Mouse (Mus musculus) hindbrain, embryonic 15.5 days (tissue): ENCODE measurements at regions not wholly inside any gene's neighbourhood (a gene's known extent, or its start where the extent isn't known, plus 50 kb on each side); places are given as distances from the start of the nearest gene placed in this dataset.
A peak's percentile ranks its signal among the peaks of the same experiment; 100 is the strongest.

ENCODE experiments used
- ATAC-seq: fragments of 200-750 bp; cut with Nextera tagmentation; 2 replicates; pipeline ENCODE4 v1.8.0; 2017; ENCODE audit warnings: low read depth, moderate number of reproducible peaks, moderate TSS enrichment; ENCODE audit not compliant: low FRiP score
- H3K27ac ChIP-seq: fragments of 300-500 bp; sonication (generic); replicated peaks from 2 replicates; pipeline ENCODE4 v1.5.1; 2015; ENCODE audit warnings: mild to moderate bottlenecking, inconsistent platforms
- H3K27me3 ChIP-seq: fragments of 300-500 bp; sonication (generic); 2 replicates; pipeline ENCODE4 v1.6.1; 2015; ENCODE audit warnings: control low read depth, inconsistent platforms
- H3K36me3 ChIP-seq: fragments of 300-500 bp; sonication (generic); 2 replicates; pipeline ENCODE4 v1.6.1; 2015; ENCODE audit warnings: control low read depth, inconsistent platforms
- H3K4me1 ChIP-seq: fragments of 300-500 bp; sonication (generic); replicated peaks from 2 replicates; pipeline ENCODE4 v1.6.1; 2015; ENCODE audit warnings: control low read depth, inconsistent platforms
- H3K4me2 ChIP-seq: fragments of 300-500 bp; sonication (generic); 2 replicates; pipeline ENCODE4 v1.6.1; 2015; ENCODE audit warnings: moderate library complexity, mild to moderate bottlenecking, inconsistent platforms
- H3K4me3 ChIP-seq: fragments of 300-500 bp; sonication (generic); 2 replicates; pipeline ENCODE4 v1.5.1; 2015; ENCODE audit warnings: mild to moderate bottlenecking, inconsistent platforms
- H3K9ac ChIP-seq: fragments of 300-500 bp; sonication (generic); 2 replicates; pipeline ENCODE4 v1.6.1; 2015; ENCODE audit warnings: inconsistent platforms
- H3K9me3 ChIP-seq: fragments of 300-500 bp; sonication (generic); 2 replicates; pipeline ENCODE4 v1.6.1; 2016; ENCODE audit warnings: control low read depth, inconsistent platforms
- WGBS: fragments of 180-500 bp; shearing (Covaris S2); methylation state at CpG from one replicate; pipeline ENCODE4 v1.1.7; 2015; 5-methylcytosine and 5-hydroxymethylcytosine counted together

DNA sequence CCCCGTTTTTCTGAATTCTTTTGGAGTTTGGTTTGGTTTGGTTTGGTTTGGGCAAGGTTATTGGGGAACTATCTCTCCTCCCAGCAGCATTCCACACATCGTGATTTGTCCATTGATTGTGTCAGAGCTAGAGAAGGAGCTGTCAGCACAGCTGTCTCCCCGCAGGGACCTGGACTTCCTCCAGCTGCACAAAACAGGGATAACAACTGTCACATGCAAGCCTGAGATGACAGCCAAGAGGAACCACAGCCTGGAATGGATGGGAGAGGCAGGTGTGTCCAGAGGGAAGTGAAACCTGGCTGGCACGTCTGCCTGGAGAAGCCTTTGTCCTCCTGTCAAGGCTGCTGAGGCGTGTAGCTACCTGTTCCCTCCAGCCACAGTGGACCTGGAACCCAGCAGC is 274.5 kb upstream of the Sulf2 start:
- no peak overlapping the region for H3K27ac ChIP-seq
- WGBS: 52% methylated on average over 5 of the region's 5 CpGs
- H3K4me1 ChIP-seq: peaks cover 44% of the 10 kb centered on the region

GRCm38 (mm10) chr2:166429494-166429893 is 274.0 kb upstream of the Sulf2 start:
- WGBS: 84% methylated on average over 12 of the region's 12 CpGs
- H3K9ac ChIP-seq: no peak overlapping the region

More for the DNA sequence above, 274.5 kb upstream of the Sulf2 start:
- Histone ChIP-seq H3K4me3 (no peak overlapping the region), H3K27me3 (peaks cover 3% of the 10 kb centered on the region; the same call in 1 of the 2 replicates), H3K36me3 (no peaks in the 10 kb centered on the region), H3K9ac (no peak overlapping the region), H3K4me2 (no peak overlapping the region), H3K9me3 (no peaks in the 10 kb centered on the region)
- no peak for ATAC-seq

GRCm38 (mm10) chr2:166427390-166427789 is 271.9 kb upstream of the Sulf2 start:
- Histone ChIP-seq H3K9ac (no peak overlapping the region), H3K9me3 (no peaks in the 10 kb centered on the region), H3K4me2 (no peak overlapping the region), H3K27ac (no peak overlapping the region), H3K27me3 (peaks cover 3% of the 10 kb centered on the region; the same call in 1 of the 2 replicates), H3K4me3 (no peak overlapping the region), H3K36me3 (no peaks in the 10 kb centered on the region), H3K4me1 (peaks cover 31% of the 10 kb centered on the region)
- no peak for ATAC-seq
- WGBS: 76% methylated on average over 6 of the region's 6 CpGs

More at GRCm38 (mm10) chr2:166429494-166429893, 274.0 kb upstream of the Sulf2 start:
- Histone ChIP-seq H3K4me3 (no peak overlapping the region), H3K9me3 (no peaks in the 10 kb centered on the region), H3K4me1 (peaks cover 40% of the 10 kb centered on the region), H3K27ac (no peak overlapping the region), H3K36me3 (no peaks in the 10 kb centered on the region), H3K4me2 (no peak overlapping the region), H3K27me3 (peaks cover 3% of the 10 kb centered on the region; the same call in 1 of the 2 replicates)
- no peak for ATAC-seq

DNA sequence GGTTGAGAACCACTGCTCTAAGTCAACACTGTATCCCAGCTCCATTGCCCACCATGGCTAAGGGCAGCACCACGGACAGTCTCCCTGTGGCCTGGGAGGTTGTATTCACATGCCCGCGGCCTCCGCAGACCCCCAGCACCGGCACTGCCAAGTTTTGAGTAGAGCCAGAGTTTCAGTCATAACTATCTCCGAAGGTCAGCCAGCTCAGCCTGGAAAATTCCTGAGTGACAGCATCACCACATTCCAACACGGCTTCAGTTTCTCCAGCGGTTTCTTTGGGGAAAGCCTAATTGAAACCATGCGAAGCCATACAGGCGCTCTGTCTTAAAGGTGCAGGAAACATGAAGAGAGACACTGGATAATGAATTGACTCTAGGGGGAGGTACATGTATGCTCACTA is 271.5 kb upstream of the Sulf2 start:
- no peak for ATAC-seq

GRCm38 (mm10) chr2:166426457-166426856 is 271.0 kb upstream of the Sulf2 start:
- Histone ChIP-seq H3K4me1 (peaks cover 30% of the 10 kb centered on the region), H3K4me2 (no peak overlapping the region), H3K4me3 (no peak overlapping the region), H3K9me3 (no peaks in the 10 kb centered on the region), H3K36me3 (no peaks in the 10 kb centered on the region), H3K27ac (no peak overlapping the region), H3K9ac (no peak overlapping the region), H3K27me3 (peaks cover 3% of the 10 kb centered on the region; the same call in 1 of the 2 replicates)
- 70% methylated on average over 6 of the region's 6 CpGs for WGBS
- ATAC-seq: no peak

More for the DNA sequence above, 271.5 kb upstream of the Sulf2 start:
- Histone ChIP-seq H3K9ac (no peak overlapping the region), H3K4me2 (no peak overlapping the region), H3K27ac (no peak overlapping the region), H3K27me3 (peaks cover 3% of the 10 kb centered on the region; the same call in 1 of the 2 replicates), H3K9me3 (no peaks in the 10 kb centered on the region), H3K4me1 (peaks cover 30% of the 10 kb centered on the region), H3K4me3 (no peak overlapping the region), H3K36me3 (no peaks in the 10 kb centered on the region)
- 52% methylated on average over 10 of the region's 10 CpGs for WGBS

DNA sequence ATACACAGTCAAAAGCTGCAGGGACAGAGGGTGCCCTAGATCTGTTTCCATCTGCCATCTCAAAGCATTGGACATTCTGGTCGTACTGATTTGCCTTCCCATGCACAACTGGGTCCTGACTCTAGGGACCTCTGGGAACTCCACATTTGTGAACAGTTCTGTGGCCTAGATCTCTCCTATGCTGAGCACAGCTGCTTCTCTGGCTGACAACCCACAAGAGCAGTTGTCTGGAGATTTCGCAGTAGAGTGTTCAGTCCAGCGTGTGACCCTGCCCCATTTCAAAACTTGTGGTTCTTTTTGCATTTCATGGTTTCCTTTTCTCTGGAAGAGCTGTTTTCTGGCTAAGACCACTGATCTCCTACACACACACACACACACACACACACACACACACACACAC is 269.7 kb upstream of the Sulf2 start:
- Histone ChIP-seq H3K9ac (no peak overlapping the region), H3K36me3 (no peaks in the 10 kb centered on the region), H3K27ac (no peak overlapping the region), H3K27me3 (peaks cover 3% of the 10 kb centered on the region; the same call in 1 of the 2 replicates), H3K4me3 (no peak overlapping the region), H3K4me2 (no peak overlapping the region), H3K4me1 (peaks cover 27% of the 10 kb centered on the region), H3K9me3 (no peaks in the 10 kb centered on the region)
- ATAC-seq: no peak
- 85% methylated on average over 3 of the region's 3 CpGs for WGBS

DNA sequence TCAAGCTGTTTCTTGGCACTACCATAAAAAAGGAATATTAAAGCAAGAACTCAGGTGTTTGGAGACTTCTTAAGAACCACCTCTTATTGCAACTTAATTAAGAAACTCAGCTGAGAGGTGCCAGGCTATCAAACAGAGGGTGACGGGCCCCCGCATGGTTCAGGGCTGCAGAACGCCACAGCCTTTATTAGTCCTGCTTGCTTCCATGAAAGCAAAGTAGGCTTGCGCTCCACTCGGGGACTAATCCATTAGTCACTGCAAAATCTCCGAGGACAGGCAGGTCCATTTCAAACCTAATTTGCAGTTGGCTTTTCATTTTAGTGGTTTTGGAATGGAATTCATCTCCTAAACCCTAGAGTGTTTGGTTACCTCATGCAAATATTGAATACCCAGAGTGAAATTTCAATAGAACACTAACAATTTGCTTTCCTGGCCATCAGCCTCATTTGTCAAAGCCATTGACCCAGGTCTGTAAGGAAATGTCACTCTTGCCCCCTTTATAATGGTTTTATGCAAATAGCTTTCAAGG is 267.7 kb upstream of the Sulf2 start:
- H3K4me2 ChIP-seq: no peak overlapping the region
- no peak for ATAC-seq
- 21% methylated on average over 6 of the region's 6 CpGs for WGBS
- peaks cover under 1% of the 10 kb centered on the region; the same call in 1 of the 2 replicates for H3K27me3 ChIP-seq
- H3K27ac ChIP-seq: peak overlapping the region; percentile 38; the same call in 1 of the 2 replicates
- no peak overlapping the region for H3K4me3 ChIP-seq
- H3K9me3 ChIP-seq: no peaks in the 10 kb centered on the region
- no peak overlapping the region for H3K9ac ChIP-seq
- no peaks in the 10 kb centered on the region for H3K36me3 ChIP-seq
- H3K4me1 ChIP-seq: peaks cover 31% of the 10 kb centered on the region

DNA sequence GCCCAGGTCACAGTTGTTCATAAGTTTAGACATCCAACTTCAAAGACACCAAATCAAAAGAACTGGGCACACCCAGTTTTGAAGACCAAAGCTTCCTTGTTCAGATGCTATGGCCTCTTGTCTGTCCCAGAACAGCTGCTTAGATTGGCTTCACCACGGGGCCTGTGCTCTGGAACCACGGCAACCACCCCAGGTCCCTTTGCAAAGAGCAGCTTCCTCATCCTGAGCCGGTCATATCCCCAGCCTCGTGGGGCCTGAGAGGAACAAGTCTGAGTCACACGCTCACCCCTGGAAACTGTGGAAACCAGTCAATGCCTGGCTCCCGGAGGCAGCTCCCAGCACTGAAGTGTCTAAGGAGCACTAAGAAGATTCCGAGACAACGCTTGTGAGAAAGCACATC is 264.8 kb upstream of the Sulf2 start:
- H3K9me3 ChIP-seq: no peaks in the 10 kb centered on the region
- no peaks in the 10 kb centered on the region for H3K36me3 ChIP-seq
- 64% methylated on average over 8 of the region's 8 CpGs for WGBS
- H3K4me3 ChIP-seq: no peak overlapping the region
- no peak overlapping the region for H3K27ac ChIP-seq
- 0 out of 2 replicates have a peak, but pooled peaks cover 5% of the 10 kb centered on the region for H3K27me3 ChIP-seq
- peaks cover 31% of the 10 kb centered on the region for H3K4me1 ChIP-seq
- H3K9ac ChIP-seq: no peak overlapping the region
- no peak overlapping the region for H3K4me2 ChIP-seq
- ATAC-seq: no peak

DNA sequence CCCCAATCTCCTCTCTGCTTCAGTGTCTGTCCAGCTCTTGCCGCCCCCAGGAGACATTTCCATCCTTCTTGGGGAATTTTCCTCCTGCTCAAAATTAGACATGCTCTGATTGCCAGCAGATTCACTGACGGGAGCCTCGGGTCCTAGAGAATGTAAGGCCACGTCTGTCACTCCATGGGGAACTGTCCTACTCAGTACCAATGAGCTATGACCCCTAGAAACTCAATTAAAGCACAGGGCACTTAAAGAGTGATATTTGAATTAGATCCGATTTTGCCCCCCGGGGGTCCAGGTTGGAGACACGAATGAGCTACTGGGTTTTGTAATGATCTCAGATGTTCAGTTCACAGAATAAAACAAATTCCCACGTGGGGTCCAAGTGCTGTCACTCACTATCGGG is 263.8 kb upstream of the Sulf2 start:
- 29% methylated on average over 9 of the region's 9 CpGs for WGBS
- no peak for ATAC-seq
- Histone ChIP-seq H3K9ac (no peak overlapping the region), H3K9me3 (no peaks in the 10 kb centered on the region), H3K27ac (no peak overlapping the region), H3K27me3 (0 out of 2 replicates have a peak, but pooled peaks cover 5% of the 10 kb centered on the region), H3K4me2 (no peak overlapping the region), H3K4me3 (no peak overlapping the region), H3K4me1 (peaks cover 32% of the 10 kb centered on the region), H3K36me3 (no peaks in the 10 kb centered on the region)

- Histone ChIP-seq H3K27ac (no peak overlapping the region), H3K27me3 (0 out of 2 replicates have a peak, but pooled peaks cover 5% of the 10 kb centered on the region), H3K9me3 (no peaks in the 10 kb centered on the region), H3K9ac (no peak overlapping the region), H3K4me1 (peaks cover 28% of the 10 kb centered on the region), H3K4me3 (no peak overlapping the region), H3K36me3 (no peaks in the 10 kb centered on the region), H3K4me2 (no peak overlapping the region)
- WGBS: 75% methylated on average over 8 of the region's 8 CpGs
- ATAC-seq: no peak
These were observed 262.8 kb upstream of the Sulf2 start for GRCm38 (mm10) chr2:166418279-166418678.

GRCm38 (mm10) chr2:166417628-166418027 is 262.2 kb upstream of the Sulf2 start:
- H3K4me3 ChIP-seq: no peak overlapping the region
- no peak overlapping the region for H3K9ac ChIP-seq
- H3K36me3 ChIP-seq: no peaks in the 10 kb centered on the region
- no peaks in the 10 kb centered on the region for H3K9me3 ChIP-seq
- peaks cover 26% of the 10 kb centered on the region for H3K4me1 ChIP-seq
- WGBS: 79% methylated on average over 10 of the region's 10 CpGs
- H3K27ac ChIP-seq: no peak overlapping the region
- H3K4me2 ChIP-seq: no peak overlapping the region
- 0 out of 2 replicates have a peak, but pooled peaks cover 5% of the 10 kb centered on the region for H3K27me3 ChIP-seq
- ATAC-seq: no peak

DNA sequence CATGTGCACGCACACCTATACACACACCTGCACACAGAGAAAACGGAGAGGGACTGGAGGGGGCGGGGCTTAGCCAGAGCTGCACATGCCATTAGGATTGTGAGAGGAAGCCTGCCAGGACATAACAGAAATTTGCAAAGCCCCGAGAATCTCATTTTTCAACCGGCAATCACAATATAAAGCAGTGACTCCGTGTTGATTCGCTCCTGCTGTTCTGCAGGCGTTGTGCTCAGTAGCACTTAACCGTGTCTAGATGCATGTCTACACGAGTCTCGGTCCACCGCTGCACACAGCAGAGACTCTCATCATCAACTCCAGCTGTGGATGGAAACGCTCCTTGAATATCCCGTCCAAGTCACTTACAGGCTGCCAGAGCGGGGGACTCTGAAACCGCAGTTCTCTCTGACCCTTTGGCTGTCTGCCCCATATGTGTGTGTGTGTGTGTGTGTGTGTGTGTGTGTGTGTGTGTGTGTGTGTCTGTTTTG is 260.1 kb upstream of the Sulf2 start:
- 0 out of 2 replicates have a peak, but pooled peaks have one; percentile 33 for ATAC-seq
- WGBS: 55% methylated on average over 16 of the region's 16 CpGs

More for the DNA sequence above, 260.1 kb upstream of the Sulf2 start:
- H3K4me3 ChIP-seq: no peak overlapping the region
- H3K4me2 ChIP-seq: no peak overlapping the region
- H3K9ac ChIP-seq: no peak overlapping the region
- 0 out of 2 replicates have a peak overlapping the region, but pooled peaks have one; percentile 38 for H3K27ac ChIP-seq
- no peaks in the 10 kb centered on the region for H3K36me3 ChIP-seq
- 0 out of 2 replicates have a peak, but pooled peaks cover 8% of the 10 kb centered on the region for H3K27me3 ChIP-seq
- H3K4me1 ChIP-seq: peaks cover 43% of the 10 kb centered on the region
- H3K9me3 ChIP-seq: no peaks in the 10 kb centered on the region
